Mouse (Mus musculus): ENCODE results near the gene St8sia2.

Gene St8sia2

DNA sequence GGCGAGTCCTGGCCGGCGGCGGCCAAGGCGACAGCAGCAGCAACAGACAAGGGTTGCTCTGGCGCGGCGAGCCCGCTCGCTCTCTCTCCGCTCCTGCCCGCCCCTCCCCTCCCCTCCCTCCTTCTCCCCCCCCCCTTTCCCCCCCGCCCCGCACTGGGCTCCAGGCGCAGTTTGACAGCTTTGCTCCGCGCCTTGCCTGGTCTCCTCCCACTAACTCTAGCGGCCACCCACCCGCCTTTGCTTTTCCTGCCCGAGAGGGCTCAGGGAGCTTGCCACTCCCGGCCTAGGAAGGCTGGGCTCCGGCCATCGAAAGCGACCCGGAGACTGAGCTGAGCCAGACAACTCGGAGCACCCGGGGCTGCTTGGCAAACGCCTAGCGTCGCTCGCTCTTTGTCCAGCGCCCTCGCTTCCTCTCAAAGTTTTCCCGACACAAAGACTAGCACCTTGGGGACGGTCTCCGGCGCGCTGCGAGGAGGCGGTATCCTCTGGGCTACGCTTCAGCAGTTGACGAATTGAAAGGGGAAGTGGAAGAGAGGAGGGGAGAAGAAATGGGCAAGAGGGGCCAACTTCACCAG, at the start of gene St8sia2:
Gene St8sia2, minus strand, starts transcription at position 90 of the 575 bp plus-strand sequence.
- DNase-seq (ENCODE audit: low spot score): no peak

GRCm38 (mm10) chr7:74061076-74061475, 47.6 kb upstream of the St8sia2 start:
- no peak for DNase-seq (ENCODE audit: low spot score)

- DNase-seq (ENCODE audit: low spot score): no peak
Observed at GRCm38 (mm10) chr7:74060306-74060946, 46.9 kb upstream of the St8sia2 start.

- DNase-seq (ENCODE audit: low spot score): no peak
Observed at GRCm38 (mm10) chr7:74059684-74060083, 46.2 kb upstream of the St8sia2 start.

DNA sequence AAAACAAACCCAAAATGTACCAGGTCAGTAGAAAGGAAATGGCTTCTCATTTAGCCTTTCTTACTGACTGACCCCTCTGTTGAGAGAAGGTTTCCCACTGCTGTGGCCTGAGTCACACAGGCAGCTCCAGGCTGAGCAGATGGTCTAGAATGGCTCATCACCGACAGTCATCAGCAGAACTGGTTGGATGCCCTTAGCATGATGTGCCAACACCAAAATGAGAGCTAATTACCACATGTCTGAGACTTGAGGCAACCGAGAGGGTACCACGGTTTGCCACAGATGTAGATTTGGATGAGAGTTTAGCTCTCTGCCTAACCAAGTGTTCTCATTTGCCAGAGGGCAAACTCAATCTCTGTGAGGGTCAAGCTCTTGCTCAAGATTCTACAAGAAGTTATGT, 42.3 kb upstream of the St8sia2 start:
- no peak for DNase-seq (ENCODE audit: low spot score)

- DNase-seq (ENCODE audit: low spot score): no peak
Observed at GRCm38 (mm10) chr7:74047591-74047990, 34.1 kb upstream of the St8sia2 start.

DNA sequence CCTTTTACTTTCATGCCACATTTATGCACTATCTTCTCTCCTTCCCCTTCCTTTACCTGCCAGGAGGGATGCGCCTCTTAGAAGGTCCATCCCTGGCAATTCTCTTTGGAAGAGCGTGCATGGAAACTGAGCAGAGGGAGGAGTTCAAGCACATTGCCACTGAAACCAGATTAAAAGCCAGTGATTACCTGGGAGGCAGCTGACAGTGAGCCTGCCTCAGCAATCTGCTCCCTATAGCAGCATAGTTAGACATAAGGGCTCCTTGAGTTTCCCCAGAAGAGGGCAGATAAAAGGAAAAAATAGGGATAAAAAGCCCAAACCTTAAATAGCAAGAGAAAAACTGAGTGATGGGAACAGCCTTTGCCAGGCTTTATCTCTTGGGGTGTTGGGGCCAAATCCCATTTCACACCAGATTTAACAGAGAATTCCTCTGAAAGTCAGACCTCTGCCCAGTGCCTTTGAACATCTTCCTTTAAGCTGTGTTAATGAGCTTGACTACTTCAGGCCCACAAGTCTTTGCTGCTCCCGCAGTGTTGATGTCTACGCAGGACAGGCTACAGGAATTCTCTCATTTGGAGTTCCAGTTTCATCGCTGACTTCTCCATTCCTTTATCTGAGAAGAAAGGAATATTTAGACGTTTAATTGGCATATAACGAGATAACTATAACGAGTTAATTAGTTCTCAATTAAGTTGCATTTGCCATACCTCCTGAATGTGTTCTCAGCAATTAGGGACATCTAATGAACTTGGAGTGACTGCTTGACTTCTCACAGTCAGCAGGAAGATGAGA, 31.9 kb upstream of the St8sia2 start:
- no peak for DNase-seq (ENCODE audit: low spot score)

- no peak for DNase-seq (ENCODE audit: low spot score)
Observed at GRCm38 (mm10) chr7:74043562-74044138, 30.2 kb upstream of the St8sia2 start.

- peak; percentile 25 for DNase-seq (ENCODE audit: low spot score)
Observed at GRCm38 (mm10) chr7:74025007-74025406, 11.5 kb upstream of the St8sia2 start.

- no peak for DNase-seq (ENCODE audit: low spot score)
Observed at GRCm38 (mm10) chr7:74024171-74024570, 10.7 kb upstream of the St8sia2 start.

- DNase-seq (ENCODE audit: low spot score): no peak
Observed at GRCm38 (mm10) chr7:74022571-74022970, 9.1 kb upstream of the St8sia2 start.

- no peak for DNase-seq (ENCODE audit: low spot score)
Observed at GRCm38 (mm10) chr7:74021771-74022170, 8.3 kb upstream of the St8sia2 start.

GRCm38 (mm10) chr7:74016613-74017012, 3.1 kb upstream of the St8sia2 start:
- no peak for DNase-seq (ENCODE audit: low spot score)

- no peak for DNase-seq (ENCODE audit: low spot score)
Observed at GRCm38 (mm10) chr7:74012858-74013600, 461 bp downstream of the St8sia2 start.

DNA sequence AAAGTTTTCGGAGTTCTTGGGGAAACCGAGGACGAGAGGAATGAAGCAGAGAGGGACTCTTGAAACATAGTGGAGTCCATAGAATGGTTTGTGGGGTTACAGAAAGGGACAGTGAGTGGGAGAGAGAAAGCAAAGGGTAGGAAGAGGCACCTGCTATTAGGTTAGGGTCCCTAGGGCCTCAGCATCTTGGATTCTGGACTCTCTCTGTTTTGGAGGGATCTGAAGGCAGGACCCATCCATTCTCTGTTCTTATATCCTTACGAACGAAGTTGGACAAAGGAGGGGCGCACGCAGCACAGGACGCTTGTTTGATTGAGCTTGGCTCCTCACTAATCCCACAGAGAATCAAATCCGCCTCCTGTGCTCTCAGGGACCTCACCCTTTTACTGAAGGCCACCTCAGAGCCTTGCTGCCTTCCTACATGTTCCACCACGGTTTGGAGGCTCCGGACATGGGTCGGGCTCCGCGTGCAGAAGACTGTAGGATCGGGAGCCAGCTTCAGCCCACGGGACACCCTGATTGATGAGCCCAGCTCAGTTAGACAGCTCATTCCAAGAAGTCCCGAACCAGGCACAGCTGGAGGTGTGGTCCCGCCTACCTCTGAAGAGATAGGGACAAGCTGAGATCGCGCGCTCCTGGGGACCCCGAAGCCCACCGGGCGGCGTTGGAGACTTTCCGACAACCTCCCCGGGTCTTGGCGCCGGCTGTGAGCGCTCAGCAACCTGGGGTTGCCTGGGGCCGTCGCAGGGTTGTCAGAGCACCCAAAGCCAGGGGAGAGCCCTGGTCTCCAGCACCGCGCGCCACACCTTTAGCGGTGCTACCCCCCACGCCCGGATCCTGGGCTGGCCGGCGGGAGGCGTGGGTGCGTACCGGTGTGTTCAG, 1.3 kb downstream of the St8sia2 start:
- DNase-seq (ENCODE audit: low spot score): no peak

- DNase-seq (ENCODE audit: low spot score): no peak
Observed at GRCm38 (mm10) chr7:74008946-74009542, 4.4 kb downstream of the St8sia2 start.

GRCm38 (mm10) chr7:74006775-74007371, 6.6 kb downstream of the St8sia2 start:
- DNase-seq (ENCODE audit: low spot score): no peak

- DNase-seq (ENCODE audit: low spot score): no peak
Observed at GRCm38 (mm10) chr7:74006364-74006763, 7.1 kb downstream of the St8sia2 start.

DNA sequence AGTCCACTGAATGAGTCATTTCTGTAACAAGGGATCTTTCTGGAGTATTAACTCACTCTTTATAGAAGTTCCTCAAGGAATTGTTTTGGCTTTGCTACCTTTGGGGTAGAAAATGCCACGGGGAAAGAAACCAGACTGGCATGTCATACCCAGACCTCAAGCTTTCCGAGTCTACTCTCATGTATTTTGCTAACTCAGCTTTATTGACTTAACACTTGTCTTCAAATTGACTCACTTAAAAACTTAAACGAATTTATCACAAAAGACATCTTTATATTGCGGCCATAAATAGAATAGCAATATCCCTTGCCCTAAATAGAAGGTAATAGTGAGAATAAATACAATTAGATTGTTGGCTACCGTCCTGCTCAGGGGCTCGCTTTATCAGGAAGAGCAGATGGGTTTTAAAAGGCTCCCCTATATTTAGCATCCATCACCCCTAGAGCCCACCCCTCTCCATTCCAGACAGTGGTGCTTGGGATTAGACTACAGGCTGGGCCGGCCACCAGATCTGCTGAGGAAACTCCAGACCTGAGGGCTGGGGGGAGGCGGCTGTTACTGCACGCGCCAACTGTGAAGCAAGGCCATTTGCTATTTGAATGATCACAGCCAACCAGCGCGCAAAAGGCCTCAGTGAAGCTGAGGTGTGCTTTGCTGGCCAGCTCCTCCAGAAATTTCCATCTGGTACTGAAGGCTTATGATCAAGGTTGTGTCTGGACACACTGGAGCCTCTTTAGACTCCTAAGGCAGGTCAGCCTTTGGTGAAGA, 12.6 kb downstream of the St8sia2 start:
- DNase-seq (ENCODE audit: low spot score): no peak

GRCm38 (mm10) chr7:73989366-73989765, 24.1 kb downstream of the St8sia2 start:
- no peak for DNase-seq (ENCODE audit: low spot score)

Measured in left cerebral cortex, adult 11 months (tissue).